Mouse (Mus musculus) embryonic facial prominence, embryonic 14.5 days (tissue): ENCODE measurements at regions not wholly inside any gene's neighbourhood (a gene's known extent, or its start where the extent isn't known, plus 50 kb on each side); places are given as distances from the start of the nearest gene placed in this dataset.
A peak's percentile ranks its signal among the peaks of the same experiment; 100 is the strongest.

ENCODE experiments used
- ATAC-seq: fragments of 200-750 bp; cut with Nextera tagmentation; 2 replicates; pipeline ENCODE4 v1.8.0; 2017; ENCODE audit warnings: low read depth, moderate number of reproducible peaks, moderate TSS enrichment
- DNase-seq: peaks from one replicate; pipeline ENCODE4 v3.0.0-alpha.2; 2015; ENCODE audit warnings: low spot score
- H3K27ac ChIP-seq: fragments of 300-500 bp; sonication (generic); replicated peaks from 2 replicates; pipeline ENCODE4 v1.5.1; 2014; ENCODE audit warnings: low read depth, mild to moderate bottlenecking, low read length, moderate library complexity
- H3K27me3 ChIP-seq: fragments of 300-500 bp; sonication (generic); replicated peaks from 2 replicates; pipeline ENCODE4 v1.6.1; 2014; ENCODE audit warnings: low read length; ENCODE audit not compliant: control insufficient read depth, insufficient read depth
- H3K36me3 ChIP-seq: fragments of 300-500 bp; sonication (generic); 2 replicates; pipeline ENCODE4 v1.6.1; 2014; ENCODE audit warnings: low read length, mixed read lengths; ENCODE audit not compliant: control insufficient read depth, insufficient read depth
- H3K4me1 ChIP-seq: fragments of 300-500 bp; sonication (generic); 2 replicates; pipeline ENCODE4 v1.6.1; 2014; ENCODE audit warnings: antibody characterized with exemption, low read length; ENCODE audit not compliant: control insufficient read depth, insufficient read depth
- H3K4me2 ChIP-seq: fragments of 300-500 bp; sonication (generic); 2 replicates; pipeline ENCODE4 v1.6.1; 2014; ENCODE audit warnings: low read depth, mild to moderate bottlenecking, low read length, moderate library complexity, mixed read lengths
- H3K4me3 ChIP-seq: fragments of 300-500 bp; sonication (generic); 2 replicates; pipeline ENCODE4 v1.5.1; 2014; ENCODE audit warnings: low read depth, mild to moderate bottlenecking, low read length
- H3K9ac ChIP-seq: fragments of 300-500 bp; sonication (generic); 2 replicates; pipeline ENCODE4 v1.6.1; 2014; ENCODE audit warnings: low read depth, mild to moderate bottlenecking, low read length, moderate library complexity, mixed read lengths
- H3K9me3 ChIP-seq: fragments of 300-500 bp; sonication (generic); 2 replicates; pipeline ENCODE4 v1.6.1; 2016; ENCODE audit warnings: low read length; ENCODE audit not compliant: control insufficient read depth
- WGBS: fragments of 180-500 bp; shearing (Covaris S2); extraction: QIAGEN DNeasy Blood & Tissue Kit; methylation state at CpG from one replicate; pipeline ENCODE4 v1.1.7; 2014; 5-methylcytosine and 5-hydroxymethylcytosine counted together
- microRNA counts: library from miRNA; unstranded; fragments of <30 nt; microRNA quantifications from one replicate; lab custom pipeline; 2017
- microRNA-seq: library from miRNA; unstranded; fragments of <30 nt; microRNA quantifications from one replicate; pipeline ENCODE4, GENCODE M21; 2016; ENCODE audit warnings: borderline number of aligned reads

DNA sequence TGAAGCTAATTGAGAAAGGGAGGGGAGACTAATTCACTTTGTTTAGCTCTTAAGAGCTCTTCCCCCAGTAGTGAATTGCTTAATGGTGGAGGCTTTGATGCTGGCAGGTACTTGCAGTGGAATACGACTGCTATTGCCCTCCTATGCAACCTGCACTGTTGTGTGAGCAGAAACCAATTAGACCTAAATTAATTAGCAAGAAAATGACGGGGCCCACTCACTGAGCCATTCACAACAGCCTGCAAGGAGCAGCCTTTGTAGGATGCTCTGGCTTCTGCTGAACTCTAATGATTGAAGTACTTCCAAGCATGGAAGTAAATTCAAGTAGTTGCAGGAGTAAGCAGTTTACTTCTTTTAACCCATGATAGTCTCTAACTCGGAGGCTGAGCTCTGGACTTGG lies 54.8 kb upstream of the Ubash3b start:
- 59% methylated on average over 3 of the region's 3 CpGs for WGBS

GRCm38 (mm10) chr9:41215026-41215425 lies 53.5 kb upstream of the Ubash3b start:
- H3K27ac ChIP-seq: no peak overlapping the region
- H3K4me1 ChIP-seq: peaks cover 26% of the 10 kb centered on the region
- H3K4me2 ChIP-seq: no peak overlapping the region
- no peak for ATAC-seq
- H3K27me3 ChIP-seq: no peaks in the 10 kb centered on the region
- no peak for DNase-seq
- no peak overlapping the region for H3K9ac ChIP-seq
- no peaks in the 10 kb centered on the region for H3K36me3 ChIP-seq
- H3K4me3 ChIP-seq: no peak overlapping the region
- H3K9me3 ChIP-seq: no peaks in the 10 kb centered on the region
- 83% methylated on average over 5 of the region's 5 CpGs for WGBS

More for the DNA sequence above, 54.8 kb upstream of the Ubash3b start:
- no peak overlapping the region for H3K4me3 ChIP-seq
- H3K9me3 ChIP-seq: no peaks in the 10 kb centered on the region
- no peak for DNase-seq
- H3K9ac ChIP-seq: no peak overlapping the region
- H3K4me2 ChIP-seq: no peak overlapping the region
- H3K27me3 ChIP-seq: no peaks in the 10 kb centered on the region
- H3K4me1 ChIP-seq: peaks cover 23% of the 10 kb centered on the region
- ATAC-seq: no peak
- no peak overlapping the region for H3K27ac ChIP-seq
- H3K36me3 ChIP-seq: no peaks in the 10 kb centered on the region

DNA sequence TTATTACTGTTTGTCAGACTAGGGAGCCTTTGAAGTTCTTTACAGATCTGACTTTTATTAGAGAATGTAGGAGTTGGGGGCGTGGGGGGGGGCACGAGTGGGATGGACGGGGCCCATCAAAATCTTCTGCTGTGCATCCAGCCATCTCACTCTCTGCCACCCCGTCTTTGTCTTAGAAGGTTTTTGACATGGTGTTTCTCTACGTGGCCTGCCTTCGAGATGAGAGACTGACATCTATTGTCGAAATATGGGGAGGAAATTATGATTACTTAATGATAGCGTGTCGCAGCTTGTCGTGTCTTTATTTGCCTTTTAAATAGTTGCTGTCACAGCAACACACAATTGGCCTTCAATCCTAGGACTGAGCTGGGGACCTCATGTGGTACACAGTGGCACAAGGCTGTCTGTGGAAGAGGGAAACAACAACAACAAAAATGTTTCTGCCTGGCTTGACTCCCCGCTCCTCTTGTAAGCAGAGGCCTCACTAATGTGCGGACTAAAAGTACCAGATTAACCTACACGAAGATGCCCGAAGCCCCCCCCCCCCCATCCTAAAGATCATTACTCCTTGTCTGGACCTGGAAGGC lies 51.5 kb upstream of the Ubash3b start:
- no peak for ATAC-seq
- H3K4me3 ChIP-seq: peak overlapping the region; percentile 18; the same call in 1 of the 2 replicates
- WGBS: 15% methylated on average over 12 of the region's 14 CpGs

DNA sequence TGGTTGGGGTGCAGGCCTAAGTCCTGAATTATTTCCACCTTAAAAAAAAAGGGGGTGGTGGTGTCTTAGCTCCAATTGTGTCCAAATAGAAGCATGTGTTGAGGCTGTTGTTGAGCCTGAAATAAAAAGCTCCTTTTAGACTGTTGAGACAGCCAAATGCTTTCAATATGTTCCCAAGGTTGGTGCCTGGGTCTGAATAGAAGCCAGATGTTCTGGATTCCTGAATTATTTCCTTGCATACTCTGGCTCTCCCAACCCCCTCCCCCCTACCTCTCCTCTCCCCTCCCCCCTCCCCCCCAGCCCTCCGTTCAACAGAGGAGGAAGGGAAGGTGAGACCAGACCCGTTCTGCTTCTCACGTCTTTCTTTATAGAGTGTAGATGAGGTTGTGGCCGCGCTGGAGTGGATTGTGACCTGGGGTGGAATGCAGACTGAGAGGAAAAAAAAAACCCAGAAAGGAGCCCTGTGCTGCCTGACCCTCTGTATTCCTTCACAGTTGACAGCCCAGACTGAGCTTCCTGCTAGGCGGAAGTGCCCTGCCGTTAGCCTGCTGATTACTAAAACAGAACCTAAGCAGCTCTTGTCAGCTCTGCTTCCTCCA lies 50.9 kb upstream of the Ubash3b start:
- Histone ChIP-seq H3K36me3 (no peaks in the 10 kb centered on the region), H3K9ac (peak overlapping the region; percentile 51), H3K9me3 (no peaks in the 10 kb centered on the region), H3K27ac (peak overlapping the region; percentile 96), H3K4me2 (peak overlapping the region; percentile 55), H3K4me3 (peak overlapping the region; percentile 18), H3K27me3 (no peaks in the 10 kb centered on the region), H3K4me1 (peaks cover 24% of the 10 kb centered on the region)
- ATAC-seq (peak; percentile 67), DNase-seq (peak; percentile 94)
- WGBS: under 1% methylated on average over 6 of the region's 7 CpGs

More for the DNA sequence above, 51.5 kb upstream of the Ubash3b start:
- Histone ChIP-seq H3K9ac (peak overlapping the region; percentile 51), H3K4me2 (peak overlapping the region; percentile 55), H3K4me1 (peaks cover 24% of the 10 kb centered on the region), H3K36me3 (no peaks in the 10 kb centered on the region), H3K27ac (peak overlapping the region; percentile 96), H3K27me3 (no peaks in the 10 kb centered on the region), H3K9me3 (no peaks in the 10 kb centered on the region)
- DNase-seq: peak; percentile 13

DNA sequence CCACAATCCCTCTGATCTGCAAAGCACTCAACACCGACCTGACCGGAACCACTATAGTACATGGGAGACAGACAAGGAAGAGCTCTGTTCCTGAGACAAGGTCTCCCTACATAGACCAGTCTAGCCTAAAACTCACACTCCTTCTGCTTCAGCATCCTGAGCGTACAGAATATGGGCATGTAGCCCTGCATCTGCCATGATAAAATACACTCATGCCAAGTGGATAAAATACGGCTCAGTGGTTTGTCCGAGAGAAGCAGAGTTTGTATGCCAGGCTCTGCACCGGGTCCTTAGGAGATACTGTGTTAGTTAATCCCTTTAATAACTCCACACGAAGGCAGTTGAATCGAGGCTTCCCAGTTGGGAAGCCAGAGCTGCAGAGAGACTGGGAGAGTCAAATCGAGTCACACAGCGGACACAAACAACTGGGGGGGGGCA lies 50.4 kb upstream of the Ubash3b start:
- no peaks in the 10 kb centered on the region for H3K9me3 ChIP-seq
- H3K4me2 ChIP-seq: peak overlapping the region; percentile 55
- peak overlapping the region; percentile 96 for H3K27ac ChIP-seq
- 19% methylated on average over 10 of the region's 10 CpGs for WGBS
- H3K4me1 ChIP-seq: peaks cover 27% of the 10 kb centered on the region
- H3K27me3 ChIP-seq: no peaks in the 10 kb centered on the region
- H3K4me3 ChIP-seq: no peak overlapping the region
- DNase-seq (peak; percentile 16), ATAC-seq (no peak)
- H3K36me3 ChIP-seq: no peaks in the 10 kb centered on the region
- peak overlapping the region; percentile 28; the same call in 1 of the 2 replicates for H3K9ac ChIP-seq

MicroRNAs in the stretch of these regions (microRNA counts, 519-probe panel; counts per million panel counts)
- 3,911 counts per million, percentile 91 among the panel's probes with 10 or more counts for microRNA mmu-miR-100 (lab: Ali Mortazavi, UCI)
- 2,800 counts per million, percentile 62 among the panel's probes with 10 or more counts for microRNA mmu-miR-125b-3p (lab: Ali Mortazavi, UCI)

Small RNA genes lying in the stretch of these regions (microRNA-seq; reads per million reads assigned to microRNA genes)
- gene Mir100: 26,899 reads per million, percentile 98 among the genes with 10 or more reads in this experiment
- 1,465 reads per million, percentile 78 among the genes with 10 or more reads in this experiment for gene Mir125b-1
- 223 reads per million, percentile 61 among the genes with 10 or more reads in this experiment for gene Mirlet7a-2
